Mouse (Mus musculus) liver, adult 2 months (tissue): ENCODE data around the gene Gm20503. TPM values are rescaled to one million over a fixed set of nuclear protein-coding genes. Genes with fewer than 3 reads are reported as not detected.

ENCODE experiments used
- DNase-seq: peaks from one replicate; pipeline ENCODE4 v3.0.0-alpha.2; 2011; ENCODE audit warnings: low read depth, low spot score; ENCODE audit errors: extremely low read depth
- H3K27ac ChIP-seq: fragments of 200-500 bp; replicated peaks from 2 replicates; pipeline ENCODE4 v1.5.1; 2012; ENCODE audit warnings: low read depth, mild to moderate bottlenecking, control low read depth, inconsistent platforms, low read length; ENCODE audit not compliant: insufficient read depth
- H3K27me3 ChIP-seq: fragments of 200-500 bp; 2 replicates; pipeline ENCODE4 v1.6.1; 2012; ENCODE audit warnings: mild to moderate bottlenecking, moderate library complexity, low read length, inconsistent platforms; ENCODE audit not compliant: control insufficient read depth, insufficient read depth
- H3K36me3 ChIP-seq: fragments of 200-500 bp; 2 replicates; pipeline ENCODE4 v1.6.1; 2012; ENCODE audit warnings: low read length, inconsistent platforms; ENCODE audit not compliant: control insufficient read depth, insufficient read depth
- H3K4me1 ChIP-seq: fragments of 200-500 bp; 2 replicates; pipeline ENCODE4 v1.6.1; 2011; ENCODE audit warnings: low read length; ENCODE audit not compliant: control insufficient read depth, insufficient read depth
- H3K4me3 ChIP-seq: fragments of 200-500 bp; 2 replicates; pipeline ENCODE4 v1.5.1; 2011; ENCODE audit warnings: low read depth, mild to moderate bottlenecking, control low read depth, low read length, moderate library complexity; ENCODE audit not compliant: insufficient read depth
- H3K79me2 ChIP-seq: fragments of 200-500 bp; 2 replicates; pipeline ENCODE4 v1.6.1; 2012; ENCODE audit warnings: inconsistent platforms, mild to moderate bottlenecking, low read length, moderate library complexity; ENCODE audit not compliant: control insufficient read depth, insufficient read depth
- H3K9ac ChIP-seq: fragments of 200-500 bp; 2 replicates; pipeline ENCODE4 v1.6.1; 2012; ENCODE audit warnings: low read depth, mild to moderate bottlenecking, control low read depth, inconsistent platforms, low read length
- CTCF ChIP-seq: fragments of 200-500 bp; IDR thresholded peaks from 2 replicates; pipeline ENCODE4 v1.5.1; 2011; ENCODE audit warnings: low read depth, low read length, control low read depth
- POLR2A ChIP-seq: fragments of 200-500 bp; IDR thresholded peaks from 2 replicates; pipeline ENCODE4 v1.6.1; 2011; ENCODE audit warnings: low read length, control low read depth; ENCODE audit not compliant: insufficient read depth; ENCODE audit errors: extremely low read depth
- WGBS: fragments of 180-500 bp; shearing (Covaris S2); methylation state at CpG from one replicate; pipeline ENCODE4 v1.1.7; 2018; 5-methylcytosine and 5-hydroxymethylcytosine counted together
- polyA plus RNA-seq: library from polyadenylated mRNA; depleted of rRNA; stranded (reverse); fragments of >200 nt; gene quantifications from 2 replicates; pipeline ENCODE4 v1.2.3, GENCODE M21; 2012
- total RNA-seq: library from RNA; depleted of rRNA; stranded (reverse); fragments of >200 nt; gene quantifications from 2 replicates; pipeline ENCODE4 v1.2.3, GENCODE M21; 2014

Gene Gm20503
- total and polyA plus RNA-seq, 2 experiments = not detected

DNA sequence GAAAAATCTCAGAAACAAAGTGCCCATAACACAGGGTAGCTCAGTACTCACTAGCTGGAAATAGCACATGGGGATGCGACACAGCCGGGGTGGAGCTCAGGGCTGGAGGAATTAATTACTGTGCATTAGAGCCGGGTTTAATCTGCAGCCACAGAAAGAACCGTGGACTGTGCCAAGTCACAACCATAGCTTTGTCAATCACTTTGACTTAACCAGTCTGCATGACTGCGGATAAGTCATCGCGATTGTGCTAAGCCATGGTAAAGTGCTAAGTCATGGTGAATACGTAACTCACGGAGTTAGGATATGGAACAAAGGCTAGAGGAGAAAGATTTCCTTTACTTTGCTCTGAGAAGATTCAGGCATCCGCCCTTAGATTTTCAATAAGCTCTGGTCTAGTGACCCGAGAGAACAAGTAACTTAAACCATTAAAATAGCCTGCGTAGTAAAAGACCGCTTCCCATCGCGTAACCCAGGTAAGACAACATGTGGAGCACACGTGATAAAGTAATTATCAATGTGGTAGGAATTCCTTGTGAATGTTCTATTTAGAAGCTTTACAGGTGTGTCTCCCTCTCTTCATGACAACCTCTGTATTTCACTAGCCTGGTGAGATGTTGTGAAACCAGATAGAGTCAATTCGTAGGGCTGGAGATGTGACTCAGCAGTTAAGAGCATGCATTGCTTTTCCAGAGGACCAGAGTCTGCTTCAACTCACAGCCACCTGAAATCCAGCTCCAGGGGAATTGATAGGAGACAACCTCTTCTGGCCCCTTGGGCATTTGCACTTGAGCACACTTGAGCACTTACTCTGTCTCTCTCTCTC, 12.2 kb upstream of the Gm20503 start:
- no peak for DNase-seq
- 91% methylated on average over 17 of the region's 17 CpGs for WGBS
- Histone ChIP-seq H3K36me3 (no peaks in the 10 kb centered on the region), H3K79me2 (no peaks in the 10 kb centered on the region), H3K4me3 (no peak overlapping the region), H3K9ac (no peak overlapping the region), H3K27me3 (0 out of 2 replicates have a peak, but pooled peaks cover 2% of the 10 kb centered on the region), H3K4me1 (peaks cover 4% of the 10 kb centered on the region), H3K27ac (no peak overlapping the region)
- TF ChIP-seq POLR2A (no peak), CTCF (no peak)

DNA sequence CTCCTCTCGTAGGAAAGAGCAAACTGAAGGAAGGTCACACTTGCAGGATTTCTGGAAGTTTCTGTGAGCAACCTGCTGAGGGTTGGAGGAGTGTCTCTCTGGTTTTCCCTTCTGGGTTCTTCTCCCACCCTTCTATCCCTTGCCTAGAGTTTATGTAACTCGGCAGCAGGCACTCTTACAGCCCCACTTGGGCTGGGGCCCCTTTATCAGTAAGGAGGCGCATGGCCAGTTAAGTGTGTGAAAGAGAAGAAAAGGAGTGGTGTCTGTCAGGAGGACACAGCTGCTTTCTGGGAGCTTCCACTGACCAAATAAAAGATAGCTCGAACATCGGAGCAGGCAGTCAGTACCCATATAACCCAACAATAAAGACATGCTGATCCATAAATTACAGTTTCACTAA, 10.8 kb upstream of the Gm20503 start:
- 0 out of 2 replicates have a peak, but pooled peaks cover 2% of the 10 kb centered on the region for H3K27me3 ChIP-seq
- WGBS = 83% methylated on average over 5 of the region's 5 CpGs
- no peak overlapping the region for H3K9ac ChIP-seq
- DNase-seq = no peak
- no peak for TF ChIP-seq CTCF
- no peak for TF ChIP-seq POLR2A
- no peak overlapping the region for H3K27ac ChIP-seq
- no peaks in the 10 kb centered on the region for H3K4me1 ChIP-seq
- H3K36me3 ChIP-seq = no peaks in the 10 kb centered on the region
- H3K79me2 ChIP-seq = no peaks in the 10 kb centered on the region
- H3K4me3 ChIP-seq = no peak overlapping the region

DNA sequence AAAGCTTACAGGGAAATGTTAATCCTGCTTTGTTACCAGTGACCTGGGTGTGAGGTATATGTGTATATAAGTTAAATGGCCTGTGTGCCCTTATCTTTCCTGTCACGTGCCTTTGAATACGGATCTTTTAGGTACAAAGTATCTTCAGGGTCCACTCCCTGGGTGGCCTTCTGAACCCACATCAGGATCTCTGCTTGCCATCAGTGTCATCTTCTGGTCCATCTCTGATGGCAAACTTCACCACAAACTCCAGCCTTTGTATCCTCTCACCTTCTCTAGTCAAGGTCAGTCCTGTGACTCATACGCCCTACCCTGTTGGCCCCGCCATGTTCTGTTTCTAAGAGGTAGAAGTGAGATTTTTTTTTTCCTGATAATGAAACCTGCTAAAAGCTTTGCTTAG, 8.2 kb upstream of the Gm20503 start, which contains the start of gene Dnajc25:
Gene Dnajc25 (plus strand): TSS at position 301 of the 400 bp plus-strand sequence.
- no peaks in the 10 kb centered on the region for H3K79me2 ChIP-seq
- no peak within 1 kb of the TSS for H3K4me3 ChIP-seq
- TF ChIP-seq POLR2A (no peak), CTCF (no peak)
- no peak within 1 kb of the TSS for H3K9ac ChIP-seq
- no peaks in the 10 kb centered on the region for H3K4me1 ChIP-seq
- H3K27ac ChIP-seq = no peak within 1 kb of the TSS
- no peak for DNase-seq
- WGBS = 89% methylated on average over 4 of the region's 4 CpGs
- H3K27me3 ChIP-seq = 0 out of 2 replicates have a peak, but pooled peaks cover 2% of the 10 kb centered on the region
- no peaks in the 10 kb centered on the region for H3K36me3 ChIP-seq

DNA sequence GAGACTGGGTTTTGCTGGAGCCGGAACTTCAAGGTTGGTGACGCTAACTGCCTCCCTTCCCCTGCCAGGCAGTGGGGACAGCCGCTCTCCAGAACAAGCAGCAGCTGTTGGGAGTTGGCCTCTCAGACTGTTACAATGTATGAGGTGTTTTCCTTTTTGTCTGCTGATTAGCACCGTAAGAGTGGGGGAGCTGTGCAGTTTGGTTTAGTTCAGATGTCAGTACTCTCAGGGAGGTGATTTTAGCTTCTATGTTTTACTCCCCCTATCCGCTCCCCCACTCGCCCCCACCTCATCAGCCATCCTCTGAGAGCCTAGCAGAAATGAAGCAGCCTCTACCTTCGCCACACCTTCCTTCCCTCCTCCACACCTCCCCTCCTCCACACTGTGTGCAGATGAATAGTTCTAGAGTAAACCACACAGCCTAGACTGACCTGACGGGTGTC, 7.7 kb upstream of the Gm20503 start:
- DNase-seq = no peak
- Histone ChIP-seq H3K4me1 (no peaks in the 10 kb centered on the region), H3K27ac (no peak overlapping the region), H3K79me2 (no peaks in the 10 kb centered on the region), H3K36me3 (no peaks in the 10 kb centered on the region), H3K9ac (no peak overlapping the region), H3K4me3 (no peak overlapping the region), H3K27me3 (0 out of 2 replicates have a peak, but pooled peaks cover 2% of the 10 kb centered on the region)
- TF ChIP-seq CTCF (no peak), POLR2A (no peak)
- 86% methylated on average over 8 of the region's 8 CpGs for WGBS

DNA sequence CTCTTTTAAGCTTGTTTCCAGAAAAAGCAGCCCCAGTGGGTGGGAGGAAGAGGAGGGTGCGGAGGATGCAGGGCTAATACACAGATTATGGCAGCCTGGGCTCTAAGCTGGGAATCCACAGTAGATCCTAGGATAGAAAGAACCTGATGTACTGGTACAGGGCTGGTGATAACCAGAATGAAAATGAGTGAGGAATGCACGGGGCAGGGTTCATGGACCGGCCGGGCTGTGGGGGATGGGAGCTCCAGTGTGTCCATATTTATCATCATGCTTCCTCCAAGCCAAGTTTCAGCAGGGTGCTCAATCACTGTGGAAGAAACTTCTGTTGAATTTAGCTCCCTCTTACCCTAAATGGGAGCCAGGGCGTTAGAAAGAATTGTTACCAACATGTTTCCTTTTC, 5.9 kb upstream of the Gm20503 start:
- 38% methylated on average over 5 of the region's 5 CpGs for WGBS
- no peak for DNase-seq
- H3K27me3 ChIP-seq = 0 out of 2 replicates have a peak, but pooled peaks cover 2% of the 10 kb centered on the region
- no peaks in the 10 kb centered on the region for H3K4me1 ChIP-seq
- no peak overlapping the region for H3K9ac ChIP-seq
- TF ChIP-seq POLR2A (no peak), CTCF (no peak)
- no peak overlapping the region for H3K4me3 ChIP-seq
- H3K36me3 ChIP-seq = no peaks in the 10 kb centered on the region
- H3K27ac ChIP-seq = no peak overlapping the region
- no peaks in the 10 kb centered on the region for H3K79me2 ChIP-seq

DNA sequence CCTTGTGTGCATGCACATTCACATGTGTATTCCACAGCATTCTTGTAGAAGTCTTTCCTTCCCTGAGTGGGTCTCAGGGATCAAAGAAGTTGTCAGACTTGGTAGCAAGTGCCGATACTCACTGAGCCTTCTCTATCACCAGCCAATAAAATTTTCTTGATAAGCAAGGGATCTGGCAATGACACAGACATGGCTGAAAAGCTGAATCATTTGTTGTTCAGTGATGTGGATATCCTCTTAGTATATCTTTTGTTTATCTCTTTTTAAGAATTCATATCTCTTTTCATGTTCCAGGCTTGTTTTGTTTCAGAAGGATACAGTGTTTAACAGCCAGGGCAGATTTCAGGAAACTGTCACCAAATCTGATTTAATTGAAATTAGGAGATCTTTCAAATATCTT, 4.3 kb upstream of the Gm20503 start:
- 76% methylated on average over 1 of the region's 1 CpGs for WGBS
- Histone ChIP-seq H3K4me3 (no peak overlapping the region), H3K9ac (no peak overlapping the region), H3K4me1 (peaks cover 2% of the 10 kb centered on the region), H3K27me3 (no peaks in the 10 kb centered on the region), H3K79me2 (peaks cover 3% of the 10 kb centered on the region; the same call in 1 of the 2 replicates), H3K27ac (no peak overlapping the region), H3K36me3 (no peaks in the 10 kb centered on the region)
- TF ChIP-seq POLR2A = no peak
- no peak for TF ChIP-seq CTCF
- DNase-seq = no peak
